Mouse (Mus musculus): ENCODE results near the gene Kif11. TPM values are rescaled to one million over a fixed set of nuclear protein-coding genes. Genes with fewer than 3 reads are reported as not detected.

Kif11 gene
- polyA plus RNA-seq, 2 experiments: 35.8 to 53.2 TPM

- Histone ChIP-seq H3K27ac (peak overlapping the region; percentile 95), H3K9ac (replicated peaks) (peak overlapping the region; percentile 91), H3K4me3 (ENCODE audit: insufficient read depth in 1 of 2, low read depth in 2 of 2, low read length in 2 of 2) (peak overlapping the region; percentile 78 to 91), H3K9me3 (ENCODE audit: control insufficient read depth, low read length) (no peaks in the 10 kb centered on the region), H3K27me3 (ENCODE audit: control insufficient read depth, insufficient read depth, low read length) (no peaks in the 10 kb centered on the region), H3K4me1 (replicated peaks; ENCODE audit: control insufficient read depth in 2 of 2, insufficient read depth in 2 of 2, low read length in 1 of 2) (peaks cover 12 to 14% of the 10 kb centered on the region in 2 experiments), H3K36me3 (replicated peaks; ENCODE audit: control insufficient read depth, insufficient read depth, low read depth) (peaks cover 16% of the 10 kb centered on the region), H3K4me2 (ENCODE audit: low read depth) (peak overlapping the region; percentile 98)
- 14% methylated on average over 7 of the region's 7 CpGs for WGBS (ENCODE audit: insufficient replicate concordance)
- DNase-seq (ENCODE audit: low read depth in 3 of 3, low spot score in 3 of 3) (peak in 1 of 3 experiments; percentile 47), ATAC-seq (ENCODE audit: insufficient read depth) (no peak)
- TF ChIP-seq CTCF (IDR thresholded peaks at IDR 0.05; ENCODE audit: low read depth) (peak; percentile 27), EP300 (IDR thresholded peaks at IDR 0.05; ENCODE audit: low read depth) (no peak)
These were observed 1.1 kb upstream of the Kif11 start for GRCm38 (mm10) chr19:37374941-37375754.

DNA sequence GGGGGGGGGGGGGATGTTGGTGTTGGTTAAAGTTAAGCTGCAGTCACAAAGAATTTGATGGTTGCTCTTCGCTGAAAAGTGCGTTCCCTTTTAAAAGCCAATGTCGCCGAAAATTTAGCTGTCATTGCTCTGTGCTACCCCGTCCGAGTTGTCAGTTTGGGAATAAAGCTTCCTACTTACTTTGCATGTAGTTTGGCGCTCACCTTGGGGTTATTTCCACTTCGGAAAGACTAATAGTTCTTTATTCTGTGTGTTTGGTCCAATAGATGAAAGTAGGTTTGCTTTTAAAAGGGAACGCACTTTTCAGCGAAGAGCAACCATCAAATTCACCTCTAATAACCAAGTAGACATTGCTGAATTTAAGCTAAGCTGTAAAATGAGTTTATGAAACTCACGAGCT lies 638 bp downstream of the Kif11 start:
- H3K9me3 ChIP-seq (ENCODE audit: control insufficient read depth, low read length): no peaks in the 10 kb centered on the region
- no peaks in the 10 kb centered on the region for H3K27me3 ChIP-seq (ENCODE audit: control insufficient read depth, insufficient read depth, low read length)
- H3K4me3 ChIP-seq (ENCODE audit: insufficient read depth in 1 of 2, low read depth in 2 of 2, low read length in 2 of 2): peak overlapping the region; percentile 78 to 91
- TF ChIP-seq CTCF (IDR thresholded peaks at IDR 0.05; ENCODE audit: low read depth) (no peak), EP300 (IDR thresholded peaks at IDR 0.05; ENCODE audit: low read depth) (no peak)
- WGBS (ENCODE audit: insufficient replicate concordance): under 1% methylated on average over 11 of the region's 11 CpGs
- 0 out of 2 replicates have a peak, but pooled peaks have one; percentile 4 for ATAC-seq (ENCODE audit: insufficient read depth)
- peak overlapping the region; percentile 91 for H3K9ac ChIP-seq (replicated peaks)
- H3K4me1 ChIP-seq (replicated peaks; ENCODE audit: control insufficient read depth in 2 of 2, insufficient read depth in 2 of 2, low read length in 1 of 2): peaks cover 14 to 17% of the 10 kb centered on the region in 2 experiments
- peak in 1 of 3 experiments; percentile 41 for DNase-seq (ENCODE audit: low read depth in 3 of 3, low spot score in 3 of 3)
- H3K36me3 ChIP-seq (replicated peaks; ENCODE audit: control insufficient read depth, insufficient read depth, low read depth): peaks cover 16% of the 10 kb centered on the region
- H3K27ac ChIP-seq: peak overlapping the region; percentile 95
- peak overlapping the region; percentile 94 for H3K4me2 ChIP-seq (ENCODE audit: low read depth)

DNA sequence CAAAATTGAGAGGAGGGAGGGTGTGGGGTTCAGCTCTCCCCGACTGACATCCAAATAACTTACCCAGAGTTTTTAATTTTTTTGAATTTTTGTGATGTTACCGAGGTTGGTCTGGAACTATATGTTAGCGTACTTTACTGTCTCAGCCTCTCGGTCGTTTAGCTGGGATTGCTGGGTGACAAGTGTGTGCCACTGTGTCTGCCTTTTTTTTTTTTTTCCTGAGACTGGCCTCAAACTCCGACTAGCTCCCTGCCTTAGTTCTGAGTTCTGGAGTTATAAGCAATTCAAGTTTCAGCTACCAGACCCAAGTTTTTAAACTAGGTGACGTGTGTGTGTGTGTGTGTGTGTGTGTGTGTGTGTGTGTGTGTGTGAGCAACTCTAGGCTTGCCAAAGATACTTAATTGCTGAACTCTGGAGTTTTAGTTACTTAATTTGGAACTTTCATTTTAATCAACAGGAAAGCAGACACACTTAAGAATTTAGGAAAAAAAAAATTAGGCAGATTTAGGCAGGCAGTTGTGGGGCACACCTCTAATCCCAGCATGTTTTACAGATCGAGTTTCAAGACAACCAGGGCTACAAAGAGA lies 1.3 kb downstream of the Kif11 start:
- Histone ChIP-seq H3K4me3 (ENCODE audit: insufficient read depth in 1 of 2, low read depth in 2 of 2, low read length in 2 of 2) (peak overlapping the region; percentile 78 to 91), H3K27me3 (ENCODE audit: control insufficient read depth, insufficient read depth, low read length) (no peaks in the 10 kb centered on the region), H3K36me3 (replicated peaks; ENCODE audit: control insufficient read depth, insufficient read depth, low read depth) (peaks cover 18% of the 10 kb centered on the region), H3K9ac (replicated peaks) (peak overlapping the region; percentile 91), H3K4me2 (ENCODE audit: low read depth) (peak overlapping the region; percentile 94), H3K9me3 (ENCODE audit: control insufficient read depth, low read length) (no peaks in the 10 kb centered on the region), H3K27ac (peak overlapping the region; percentile 95), H3K4me1 (replicated peaks; ENCODE audit: control insufficient read depth in 2 of 2, insufficient read depth in 2 of 2, low read length in 1 of 2) (peaks cover 14 to 17% of the 10 kb centered on the region in 2 experiments)
- no peak for DNase-seq (ENCODE audit: low read depth in 3 of 3, low spot score in 3 of 3)
- no peak for TF ChIP-seq EP300 (IDR thresholded peaks at IDR 0.05; ENCODE audit: low read depth)
- no peak for TF ChIP-seq CTCF (IDR thresholded peaks at IDR 0.05; ENCODE audit: low read depth)
- no peak for ATAC-seq (ENCODE audit: insufficient read depth)
- WGBS (ENCODE audit: insufficient replicate concordance): 5% methylated on average over 8 of the region's 8 CpGs

- H3K4me2 ChIP-seq (ENCODE audit: low read depth): peak overlapping the region; percentile 94
- peaks cover 14 to 17% of the 10 kb centered on the region in 2 experiments for H3K4me1 ChIP-seq (replicated peaks; ENCODE audit: control insufficient read depth in 2 of 2, insufficient read depth in 2 of 2, low read length in 1 of 2)
- no peaks in the 10 kb centered on the region for H3K9me3 ChIP-seq (ENCODE audit: control insufficient read depth, low read length)
- peaks cover 30% of the 10 kb centered on the region for H3K36me3 ChIP-seq (replicated peaks; ENCODE audit: control insufficient read depth, insufficient read depth, low read depth)
- no peak for ATAC-seq (ENCODE audit: insufficient read depth)
- TF ChIP-seq CTCF (IDR thresholded peaks at IDR 0.05; ENCODE audit: low read depth) (no peak), EP300 (IDR thresholded peaks at IDR 0.05; ENCODE audit: low read depth) (no peak)
- H3K4me3 ChIP-seq (ENCODE audit: insufficient read depth in 1 of 2, low read depth in 2 of 2, low read length in 2 of 2): peak overlapping the region; percentile 22 to 78; a peak in 3 of 4 replicates
- H3K9ac ChIP-seq (replicated peaks): peak overlapping the region; percentile 45
- DNase-seq (ENCODE audit: low read depth in 3 of 3, low spot score in 3 of 3): no peak
- 83% methylated on average over 6 of the region's 6 CpGs for WGBS (ENCODE audit: insufficient replicate concordance)
- H3K27me3 ChIP-seq (ENCODE audit: control insufficient read depth, insufficient read depth, low read length): no peaks in the 10 kb centered on the region
- H3K27ac ChIP-seq: no peak overlapping the region
These were observed 2.6 kb downstream of the Kif11 start for GRCm38 (mm10) chr19:37378816-37379215.

GRCm38 (mm10) chr19:37386126-37386525 lies 9.9 kb downstream of the Kif11 start:
- Histone ChIP-seq H3K9me3 (ENCODE audit: control insufficient read depth, low read length) (no peaks in the 10 kb centered on the region), H3K27me3 (ENCODE audit: control insufficient read depth, insufficient read depth, low read length) (no peaks in the 10 kb centered on the region), H3K27ac (no peak overlapping the region), H3K4me2 (ENCODE audit: low read depth) (no peak overlapping the region), H3K36me3 (replicated peaks; ENCODE audit: control insufficient read depth, insufficient read depth, low read depth) (peaks cover 79% of the 10 kb centered on the region), H3K9ac (replicated peaks) (no peak overlapping the region), H3K4me3 (ENCODE audit: insufficient read depth in 1 of 2, low read depth in 2 of 2, low read length in 2 of 2) (no peak overlapping the region), H3K4me1 (replicated peaks; ENCODE audit: control insufficient read depth in 2 of 2, insufficient read depth in 2 of 2, low read length in 1 of 2) (no peaks in the 10 kb centered on the region)
- TF ChIP-seq EP300 (IDR thresholded peaks at IDR 0.05; ENCODE audit: low read depth) (no peak), CTCF (IDR thresholded peaks at IDR 0.05; ENCODE audit: low read depth) (no peak)
- 68% methylated on average over 3 of the region's 3 CpGs for WGBS (ENCODE audit: insufficient replicate concordance)
- DNase-seq (ENCODE audit: low read depth in 3 of 3, low spot score in 3 of 3) (no peak), ATAC-seq (ENCODE audit: insufficient read depth) (no peak)
